Mouse (Mus musculus) c-Kit-positive CD71-positive TER-119-negative erythroid progenitor cells, embryonic 14.5 days (primary cell): ENCODE measurements around the gene Gm21256.
"Not testable (repeated sequence)": the region's sequence is repeated elsewhere in the genome, so short reads cannot be mapped to it uniquely, and the experiment has no call there.

Experiments
- DNase-seq: peaks from one replicate; pipeline ENCODE4 v3.0.0-alpha.2; 2013; ENCODE audit warnings: low read depth

Gene Gm21256

GRCm38 (mm10) chrY:47450660-47451059 is at the start of gene Gm21256:
TSS of gene Gm21256 (plus strand) at chrY:47450960.
- DNase-seq, result not testable (repeated sequence)
